Mouse (Mus musculus): ENCODE measurements around the gene Calhm2. TPM values are rescaled to one million over a fixed set of nuclear protein-coding genes. Genes with fewer than 3 reads are reported as not detected.
"Not testable (repeated sequence)": the region's sequence is repeated elsewhere in the genome, so short reads cannot be mapped to it uniquely, and the experiment has no call there.

The Calhm2 gene
- total RNA-seq, 2 experiments from 2014 or later = 5.4 to 6.3 TPM

DNA sequence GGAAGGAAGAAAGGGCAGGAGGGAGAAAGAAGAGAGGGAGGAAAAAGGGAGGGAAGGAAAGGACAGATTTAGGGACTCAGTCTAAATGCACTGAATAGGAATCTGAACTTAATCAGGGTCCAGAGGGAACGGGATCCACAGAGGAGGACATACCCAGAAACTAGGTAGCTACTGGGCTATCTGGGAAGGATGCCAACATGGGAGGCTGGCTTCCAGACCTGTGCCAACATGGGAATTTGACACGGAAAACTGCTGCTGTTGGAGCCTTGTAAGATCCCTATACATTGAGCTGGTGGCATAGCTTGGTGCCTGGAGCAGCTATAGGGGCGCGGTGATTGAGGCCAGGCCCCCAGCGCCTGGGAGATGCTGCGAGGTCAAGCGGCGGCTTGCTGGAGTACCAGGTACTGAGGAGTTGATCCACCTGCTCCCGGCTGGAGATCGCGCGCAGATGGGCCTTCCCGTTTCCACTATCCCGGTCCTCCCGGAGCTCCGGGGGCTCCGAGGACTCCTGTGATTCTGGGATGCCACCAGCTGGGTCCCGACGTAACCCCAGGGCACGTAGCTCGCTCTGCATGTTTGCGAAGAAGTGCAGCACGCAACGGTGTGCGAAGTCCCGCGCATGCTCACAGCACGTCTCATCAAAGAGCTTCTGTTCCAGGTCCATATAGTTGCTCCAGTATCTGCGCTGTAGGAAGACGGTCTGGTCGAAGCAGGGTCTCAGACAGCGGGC is 13.4 kb upstream of the Calhm2 start:
- no peak for DNase-seq (ENCODE audit: low spot score in 2 of 2)

DNA sequence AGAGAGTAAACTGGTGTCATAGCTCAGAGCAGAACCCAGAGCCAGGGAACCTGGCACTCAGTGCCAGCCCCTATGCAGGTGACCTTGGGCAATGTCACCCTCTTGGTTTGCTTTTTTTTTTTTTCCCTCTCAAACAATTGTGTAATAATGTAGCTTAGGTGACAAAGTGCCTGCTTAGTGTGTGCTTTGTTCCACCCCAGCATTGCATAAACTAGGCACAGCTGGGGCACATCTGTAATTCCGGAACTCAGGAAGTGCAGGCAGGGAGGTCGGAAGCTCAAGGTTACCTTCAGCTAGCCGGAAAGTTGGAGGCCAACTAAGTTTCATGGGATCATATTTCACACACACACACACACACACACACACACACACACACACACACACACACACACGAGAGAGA is 11.8 kb upstream of the Calhm2 start:
- no peak for DNase-seq (ENCODE audit: low spot score in 2 of 2)

DNA sequence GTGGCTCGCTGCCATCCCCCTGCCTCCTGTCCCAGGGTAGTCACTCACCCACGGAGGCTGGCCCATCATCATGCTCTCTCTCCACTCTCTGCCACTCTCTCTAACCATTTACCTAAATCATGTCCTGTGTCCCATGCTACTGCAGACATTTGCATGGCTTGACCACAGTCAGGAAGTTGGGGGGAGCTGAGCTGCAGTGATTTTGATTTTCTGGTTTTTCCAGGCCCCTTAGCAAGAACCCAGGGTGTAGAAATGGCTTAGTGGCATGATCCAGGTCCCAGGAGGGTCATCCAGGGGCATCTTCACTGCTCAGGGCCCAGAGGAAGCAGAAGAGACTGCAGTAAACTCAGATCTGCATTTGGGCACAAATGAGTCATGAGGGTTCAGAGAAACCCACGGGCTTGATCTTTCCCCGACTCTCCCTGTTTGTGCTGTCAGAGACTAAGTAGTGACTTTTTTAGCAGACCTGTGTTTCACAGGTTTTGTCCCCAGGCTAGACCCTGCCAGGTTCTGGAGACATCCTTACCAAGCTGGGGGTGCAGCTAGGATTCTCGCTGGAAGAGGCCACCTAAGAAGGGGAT is 10.3 kb upstream of the Calhm2 start:
- DNase-seq (ENCODE audit: low spot score in 2 of 2) = no peak

DNA sequence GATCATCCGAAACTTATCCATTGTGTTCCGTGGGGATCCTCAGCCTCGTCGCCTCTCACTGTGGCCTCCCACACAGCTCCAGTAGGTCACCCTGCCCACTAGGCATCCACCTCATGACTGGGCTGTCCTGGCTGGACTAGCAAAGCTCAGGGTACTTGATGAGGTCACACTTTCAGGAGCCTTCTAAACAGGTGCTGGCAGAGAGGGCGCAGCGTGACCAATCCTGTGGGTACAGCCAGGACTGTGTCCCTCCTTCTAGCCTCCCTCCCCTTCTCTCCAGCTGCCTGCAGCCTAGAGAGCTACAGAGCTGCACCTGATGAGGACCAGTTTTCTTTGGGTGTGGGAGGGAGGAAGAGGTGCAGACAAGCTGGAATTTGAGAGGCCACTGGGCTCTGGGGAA is 6.1 kb upstream of the Calhm2 start, which contains the start of gene Calhm1:
TSS of gene Calhm1 (minus strand) at position 101 of the 400 bp plus-strand sequence.
- DNase-seq (ENCODE audit: low spot score in 2 of 2) = no peak

GRCm38 (mm10) chr19:47142438-47142837 is 4.3 kb upstream of the Calhm2 start:
- no peak for DNase-seq (ENCODE audit: low spot score in 2 of 2)

GRCm38 (mm10) chr19:47139611-47140010 is 1.5 kb upstream of the Calhm2 start:
- not testable (repeated sequence) for DNase-seq (ENCODE audit: low spot score in 2 of 2)

DNA sequence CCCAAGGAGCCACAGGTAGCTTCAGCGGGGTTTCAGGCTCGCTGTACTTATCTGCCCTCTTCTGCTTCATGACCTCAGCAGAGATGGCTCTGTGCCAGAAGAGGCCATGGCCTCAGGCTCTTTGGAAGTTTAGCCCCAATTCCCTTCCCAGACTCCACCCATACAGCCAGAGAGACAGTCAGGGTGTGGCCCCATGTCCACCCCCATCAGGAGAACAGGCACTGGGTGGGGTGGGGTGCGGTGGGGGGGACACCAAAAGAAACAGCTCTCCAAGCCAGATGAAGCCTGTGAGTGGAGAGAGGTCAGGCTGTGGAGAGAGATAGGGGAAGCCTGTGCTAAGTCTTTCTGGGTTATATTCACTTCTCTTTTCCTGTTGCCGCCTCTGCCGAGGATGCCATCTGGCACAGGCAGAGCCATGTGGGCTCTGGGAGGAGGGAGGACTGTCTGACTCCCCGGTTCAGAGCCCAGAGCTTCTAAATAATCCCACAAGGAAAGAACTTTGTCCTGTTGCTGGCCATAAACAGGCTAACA is 978 bp downstream of the Calhm2 start:
- DNase-seq (ENCODE audit: low spot score in 2 of 2) = peak; percentile 72 to 75

DNA sequence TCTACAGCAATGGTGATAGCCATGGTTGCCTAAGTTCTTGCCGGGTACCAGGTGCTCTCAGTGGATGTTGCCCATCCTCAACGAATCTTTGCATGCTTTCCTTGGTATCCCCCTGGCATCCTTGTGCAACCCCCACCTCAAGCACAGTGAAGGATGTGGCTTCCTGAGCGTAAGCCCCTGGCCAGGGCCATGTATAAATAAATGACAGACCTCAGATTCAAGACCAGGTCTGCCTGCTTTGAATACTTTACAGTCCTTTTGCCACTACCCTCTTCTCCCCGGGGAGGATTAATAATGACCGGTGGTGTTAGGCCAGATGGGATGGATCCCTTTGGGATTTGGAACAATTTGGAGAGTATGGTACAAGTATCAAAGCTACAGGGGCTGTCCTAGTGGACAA is 1.9 kb downstream of the Calhm2 start:
- DNase-seq (ENCODE audit: low spot score in 2 of 2) = no peak

DNA sequence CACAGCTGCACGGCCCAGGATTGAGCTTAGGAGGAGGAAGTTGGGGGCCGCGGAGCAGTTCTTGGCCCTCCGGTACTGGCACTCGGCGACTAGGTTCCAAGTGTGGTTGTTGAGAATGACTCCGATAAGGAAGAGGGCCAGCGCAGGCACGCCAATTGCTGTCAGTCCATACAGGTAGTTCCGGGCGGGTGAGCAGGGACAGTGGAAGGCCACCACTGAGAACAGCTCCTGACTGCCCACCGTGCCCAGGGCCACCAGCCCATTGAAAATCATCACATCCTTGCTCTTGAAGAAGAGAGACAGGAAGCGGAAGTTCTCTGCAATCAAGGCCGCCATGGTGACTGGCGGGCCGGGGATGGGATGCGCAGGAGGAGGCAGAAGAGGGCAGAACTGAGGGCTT is 2.5 kb downstream of the Calhm2 start:
- no peak for DNase-seq (ENCODE audit: low spot score in 2 of 2)

DNA sequence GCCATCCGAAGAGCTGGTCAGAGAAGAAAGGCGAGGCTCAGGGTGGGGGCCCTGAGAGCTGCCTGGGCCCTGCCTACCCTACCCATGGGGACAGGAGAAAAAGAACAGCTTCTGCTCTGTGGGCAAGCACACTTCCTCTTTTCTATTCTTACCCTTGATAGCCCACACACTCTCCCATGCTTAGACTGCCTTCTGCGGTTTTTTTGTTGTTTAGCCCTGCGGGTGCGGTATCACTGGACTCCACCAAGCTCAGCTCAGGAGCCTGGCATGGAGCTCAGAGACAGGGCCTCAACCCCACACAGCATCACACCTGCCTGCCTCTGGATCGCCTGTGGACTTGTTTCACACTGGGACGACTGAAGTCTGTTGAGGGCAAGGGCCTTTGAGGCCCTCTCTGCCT is 4.9 kb downstream of the Calhm2 start:
- no peak for DNase-seq (ENCODE audit: low spot score in 2 of 2)

DNA sequence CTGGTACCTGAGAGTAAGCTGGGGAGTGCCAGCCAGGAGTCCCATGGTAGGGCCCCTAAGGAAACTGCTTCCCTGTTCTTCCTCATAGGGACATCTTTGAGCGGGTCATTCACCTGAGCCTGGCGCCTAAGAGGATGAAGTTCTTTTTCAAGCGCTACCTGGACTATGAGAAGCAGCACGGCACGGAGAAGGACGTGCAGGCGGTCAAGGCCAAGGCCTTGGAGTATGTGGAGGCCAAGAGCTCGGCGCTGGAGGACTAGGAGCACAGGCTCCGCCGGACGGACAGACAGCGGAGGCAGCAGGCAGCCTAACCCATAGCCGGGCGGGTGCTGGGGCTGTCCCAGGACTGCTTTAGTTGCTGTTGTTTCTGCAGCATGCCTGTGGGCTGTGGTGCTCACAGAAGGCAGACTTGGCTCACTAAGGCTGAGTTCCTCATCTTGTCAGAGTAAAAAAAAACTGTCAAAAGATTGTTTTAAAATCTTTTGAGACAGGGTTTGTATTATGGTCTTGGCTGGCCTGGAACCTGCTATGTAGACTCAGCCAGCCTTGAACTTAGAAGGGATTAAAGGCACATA is 7.5 kb downstream of the Calhm2 start:
- DNase-seq (ENCODE audit: low spot score in 2 of 2) = no peak

GRCm38 (mm10) chr19:47128835-47129234 is 9.3 kb downstream of the Calhm2 start:
- no peak for DNase-seq (ENCODE audit: low spot score in 2 of 2)

GRCm38 (mm10) chr19:47128164-47128563 is 9.9 kb downstream of the Calhm2 start:
- peak in 1 of 2 experiments; percentile 33 for DNase-seq (ENCODE audit: low spot score in 2 of 2)

DNA sequence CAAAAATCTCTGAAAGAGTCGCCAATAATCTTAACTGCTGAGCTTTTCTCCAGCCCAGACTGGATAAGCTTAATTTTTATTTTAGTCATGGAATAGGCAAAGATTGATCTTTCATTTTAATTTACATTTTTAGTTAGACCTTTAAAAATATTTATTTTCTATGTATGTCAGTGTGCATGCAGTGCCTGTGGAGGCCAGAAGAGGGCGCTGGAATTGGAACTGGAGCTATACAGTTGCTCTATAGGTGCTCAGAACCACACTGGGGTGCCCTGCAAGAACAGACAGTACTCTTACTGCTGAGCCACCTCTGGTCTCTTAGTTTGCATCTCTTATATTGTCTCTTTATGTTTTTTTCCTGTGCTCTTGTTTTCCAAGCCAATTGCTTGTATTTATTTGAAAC is 15.3 kb downstream of the Calhm2 start:
- DNase-seq (ENCODE audit: low spot score in 2 of 2) = no peak

DNA sequence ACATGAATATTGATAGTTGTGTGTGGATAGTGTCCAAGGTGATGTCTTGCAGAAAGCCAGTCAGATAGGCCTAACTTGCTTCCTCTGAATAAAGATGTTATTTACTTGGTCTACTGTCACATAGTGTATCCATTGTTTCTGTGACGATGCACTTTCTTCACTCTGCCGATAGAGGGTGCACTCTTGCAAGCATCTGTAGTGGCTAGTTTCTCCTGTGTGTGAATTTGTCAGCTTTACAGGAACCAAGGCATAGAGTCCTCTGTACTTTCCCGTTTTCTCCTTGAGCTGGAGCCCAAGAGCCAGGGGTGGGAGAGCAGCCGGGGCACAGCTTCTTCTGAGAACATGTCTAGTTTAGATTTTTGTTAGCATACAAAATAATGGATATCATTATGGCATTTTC is 17.0 kb downstream of the Calhm2 start:
- peak in 1 of 2 experiments; percentile 62 for DNase-seq (ENCODE audit: low spot score in 2 of 2)

- DNase-seq (ENCODE audit: low spot score in 2 of 2) = no peak
Observed at GRCm38 (mm10) chr19:47118634-47119033, 19.5 kb downstream of the Calhm2 start.

DNA sequence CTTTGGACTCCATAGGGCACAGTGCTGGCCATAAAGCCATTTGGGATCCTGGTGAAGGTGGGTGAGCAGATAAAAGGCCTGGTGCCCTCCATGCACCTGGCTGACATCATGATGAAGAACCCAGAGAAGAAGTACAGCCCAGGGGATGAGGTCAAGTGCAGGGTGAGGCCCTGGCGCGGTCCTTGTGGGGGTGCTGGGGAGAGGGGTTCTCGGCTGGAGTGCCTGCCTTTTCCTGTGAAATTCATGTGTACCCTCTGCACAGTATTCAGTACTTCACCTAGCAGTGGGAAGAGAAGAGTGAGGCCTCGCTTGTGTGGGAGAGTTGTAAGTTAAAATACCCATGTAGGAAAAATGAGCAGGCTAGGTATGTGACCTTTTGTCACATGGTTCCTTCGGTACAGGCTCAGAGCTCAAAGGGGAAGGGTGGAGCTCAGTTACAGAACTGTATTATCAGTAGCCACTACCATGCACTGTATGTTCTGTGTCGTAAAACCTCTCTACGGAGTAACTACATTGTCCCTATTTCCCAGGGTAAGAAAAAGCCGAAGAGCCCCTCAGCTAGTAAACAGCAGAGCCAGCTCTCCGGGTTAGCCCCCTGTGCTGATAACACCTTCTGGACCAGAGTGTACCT is 33.3 kb downstream of the Calhm2 start:
- DNase-seq (ENCODE audit: low spot score in 2 of 2) = no peak

DNA sequence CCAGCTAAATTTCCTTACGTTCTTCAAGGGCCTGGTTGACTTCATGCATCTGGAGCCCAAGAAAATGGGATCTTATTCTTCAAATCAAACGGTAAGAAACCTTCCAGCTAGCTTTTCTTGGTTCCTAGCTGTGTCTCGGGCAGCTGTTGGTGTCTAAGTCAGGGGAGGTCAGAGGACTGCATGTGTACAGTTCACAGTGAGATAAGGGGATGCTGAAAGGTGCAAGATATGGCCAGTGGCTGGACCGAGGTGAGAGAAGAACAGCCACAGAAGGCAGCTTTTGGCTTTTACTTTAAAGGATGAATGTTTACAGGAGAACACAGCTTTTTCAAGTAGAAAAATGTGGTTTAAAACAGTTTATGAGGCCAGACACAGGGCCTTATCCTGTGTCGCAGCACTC is 37.0 kb downstream of the Calhm2 start:
- DNase-seq (ENCODE audit: low spot score in 2 of 2) = no peak

GRCm38 (mm10) chr19:47090550-47091156 is 47.4 kb downstream of the Calhm2 start, which contains the start of the genes Usmg5 and Pdcd11:
Gene Usmg5 (minus strand): TSS chr19:47090647.
Gene Pdcd11 (plus strand): TSS chr19:47090768.
- peak; percentile 96 to 98 for DNase-seq (ENCODE audit: low spot score in 2 of 2)

- DNase-seq (ENCODE audit: low spot score in 2 of 2) = peak in 1 of 2 experiments; percentile 11
Observed at GRCm38 (mm10) chr19:47089718-47090525, 48.2 kb downstream of the Calhm2 start.
